Mouse (Mus musculus) A20 (cell line): ENCODE data around the gene Krt28.
A peak's percentile ranks its signal among the peaks of the same experiment; 100 is the strongest.

Experiments
- DNase-seq: peaks from one replicate; pipeline ENCODE4 v3.0.0-alpha.2; 2011; ENCODE audit warnings: low read depth, low spot score

Gene Krt28

GRCm38 (mm10) chr11:99374803-99375202 is at the start of gene Krt28:
TSS of gene Krt28 (minus strand) at chr11:99374903.
- DNase-seq = no peak

GRCm38 (mm10) chr11:99422159-99422558 is 47.5 kb upstream of the Krt28 start, which contains the start of gene Krt12:
TSS of gene Krt12 (minus strand) at chr11:99422259.
- no peak for DNase-seq

- DNase-seq = no peak
Observed at GRCm38 (mm10) chr11:99420586-99420985, 45.9 kb upstream of the Krt28 start.

GRCm38 (mm10) chr11:99417819-99418218 is 43.1 kb upstream of the Krt28 start:
- no peak for DNase-seq

GRCm38 (mm10) chr11:99416902-99417301 is 42.2 kb upstream of the Krt28 start:
- DNase-seq = no peak

GRCm38 (mm10) chr11:99414463-99415147 is 39.9 kb upstream of the Krt28 start:
- no peak for DNase-seq

GRCm38 (mm10) chr11:99413247-99413646 is 38.5 kb upstream of the Krt28 start:
- peak; percentile 54 for DNase-seq

GRCm38 (mm10) chr11:99406186-99406585 is 31.5 kb upstream of the Krt28 start:
- DNase-seq = no peak

GRCm38 (mm10) chr11:99399956-99400549 is 25.4 kb upstream of the Krt28 start:
- no peak for DNase-seq

- DNase-seq = no peak
Observed at GRCm38 (mm10) chr11:99398832-99399231, 24.1 kb upstream of the Krt28 start.

GRCm38 (mm10) chr11:99398084-99398483 is 23.4 kb upstream of the Krt28 start:
- no peak for DNase-seq

- DNase-seq = no peak
Observed at GRCm38 (mm10) chr11:99396661-99397060, 22.0 kb upstream of the Krt28 start.

GRCm38 (mm10) chr11:99396034-99396433 is 21.3 kb upstream of the Krt28 start:
- no peak for DNase-seq

- DNase-seq = no peak
Observed at GRCm38 (mm10) chr11:99392492-99392891, 17.8 kb upstream of the Krt28 start.

- DNase-seq = no peak
Observed at GRCm38 (mm10) chr11:99391375-99391774, 16.7 kb upstream of the Krt28 start.

GRCm38 (mm10) chr11:99390866-99391265 is 16.2 kb upstream of the Krt28 start:
- DNase-seq = no peak

- no peak for DNase-seq
Observed at GRCm38 (mm10) chr11:99389264-99389663, 14.6 kb upstream of the Krt28 start, which contains the start of gene Krt10. TSS of gene Krt10 (minus strand) at chr11:99389364.

GRCm38 (mm10) chr11:99388661-99389060 is 14.0 kb upstream of the Krt28 start:
- DNase-seq = no peak

- DNase-seq = no peak
Observed at GRCm38 (mm10) chr11:99385813-99386721, 11.4 kb upstream of the Krt28 start.

GRCm38 (mm10) chr11:99379568-99379967 is 4.9 kb upstream of the Krt28 start:
- peak; percentile 69 for DNase-seq

- peak; percentile 42 for DNase-seq
Observed at GRCm38 (mm10) chr11:99369853-99370451, 4.8 kb downstream of the Krt28 start.

GRCm38 (mm10) chr11:99369229-99369628 is 5.5 kb downstream of the Krt28 start:
- no peak for DNase-seq
